Mouse (Mus musculus): ENCODE results near the gene Mpped2.

DNA sequence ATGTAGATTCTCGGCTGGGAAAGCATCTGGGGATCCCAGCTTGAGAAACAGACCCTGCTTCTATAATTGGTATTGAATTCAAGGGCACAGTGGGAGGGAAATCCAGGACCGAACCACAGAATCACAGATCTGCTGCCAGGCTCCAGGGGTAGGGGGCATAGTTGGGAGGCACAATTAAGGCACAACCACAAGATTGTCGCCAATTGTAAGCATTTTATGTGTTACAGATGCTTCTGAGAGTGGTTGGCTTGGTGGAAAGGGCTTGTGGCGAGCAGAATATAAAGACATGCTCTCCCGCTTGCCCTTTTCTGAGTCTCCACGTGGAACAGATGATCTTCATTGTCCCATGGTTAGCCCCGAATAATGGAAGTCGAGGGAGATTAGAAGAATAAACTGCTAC, 142.3 kb downstream of the Mpped2 start:
- TF ChIP-seq POLR2A (IDR thresholded peaks at IDR 0.05; ENCODE audit: extremely low read depth, insufficient read depth, low read length): no peak
- TF ChIP-seq CTCF (IDR thresholded peaks at IDR 0.05; ENCODE audit: low read depth, low read length): no peak

Measured in liver, adult 2 months (tissue).